9 mouse cellular contexts compared by ENCODE assay signal in genomic region chr15:79432328-79432727, GRCm38 (mm10). TPM values are rescaled to one million over a fixed set of nuclear protein-coding genes. Genes with fewer than 3 reads are reported as not detected.
DNase-seq lines count a peak whose midpoint lies in the region; ATAC-seq and TF ChIP-seq lines count a peak whose summit lies in the region.
"Had no signal": no experiment of that assay in that cellular context is flagged by ENCODE, and none has a peak within 500 bp of the region (broad histone marks: within the 10 kb centered on the region; RNA-seq: fewer than 3 reads in every experiment).

No protein-coding gene starts in this region.

- no peaks in the 10 kb centered on the region for H3K9me3 ChIP-seq in heart, embryonic 16.5 days (replicated peaks; ENCODE audit: control insufficient read depth, low read length)
- no peaks in the 10 kb centered on the region for H3K9me3 ChIP-seq in midbrain, embryonic 13.5 days
- H3K9me3 ChIP-seq in midbrain, postnatal 0 days (ENCODE audit: low read length), result no peaks in the 10 kb centered on the region
- 0 out of 2 replicates have a peak, but pooled peaks cover 3% of the 10 kb centered on the region for H3K9me3 ChIP-seq in intestine, embryonic 14.5 days (ENCODE audit: control insufficient read depth, low read length)

- 61% methylated on average over 11 of the region's 11 CpGs for WGBS in heart, embryonic 16.5 days
- 80% methylated on average over 11 of the region's 11 CpGs for WGBS in midbrain, embryonic 13.5 days
- WGBS in midbrain, postnatal 0 days, result 88% methylated on average over 11 of the region's 11 CpGs
- WGBS in intestine, embryonic 14.5 days, result 76% methylated on average over 11 of the region's 11 CpGs
- 85% methylated on average over 11 of the region's 11 CpGs for WGBS in small intestine, adult 2 months

- H3K9ac ChIP-seq in heart, embryonic 16.5 days (ENCODE audit: low read length), result peak overlapping the region; percentile 69
- 0 out of 2 replicates have a peak overlapping the region, but pooled peaks have one; percentile 14 for H3K9ac ChIP-seq in midbrain, embryonic 13.5 days (replicated peaks)
- H3K9ac ChIP-seq in midbrain, postnatal 0 days (replicated peaks; ENCODE audit: low read length, poor library complexity, severe bottlenecking), result no peak overlapping the region
- H3K9ac ChIP-seq in intestine, embryonic 14.5 days (ENCODE audit: low read length), result no peak overlapping the region

- no peaks in the 10 kb centered on the region for H3K27me3 ChIP-seq in heart, embryonic 16.5 days (ENCODE audit: control insufficient read depth, insufficient read depth, low read length)
- no peaks in the 10 kb centered on the region for H3K27me3 ChIP-seq in midbrain, embryonic 13.5 days
- no peaks in the 10 kb centered on the region for H3K27me3 ChIP-seq in midbrain, postnatal 0 days (ENCODE audit: insufficient read depth, low read length)
- no peaks in the 10 kb centered on the region for H3K27me3 ChIP-seq in intestine, embryonic 14.5 days (replicated peaks; ENCODE audit: control insufficient read depth, insufficient read depth, low read length)
- H3K27me3 ChIP-seq in small intestine, adult 2 months (ENCODE audit: control insufficient read depth, insufficient read depth, low read length), result no peaks in the 10 kb centered on the region

- no peak for TF ChIP-seq POLR2A in small intestine, adult 2 months (IDR thresholded peaks at IDR 0.05; ENCODE audit: low read depth, low read length)

- H3K4me2 ChIP-seq in heart, embryonic 16.5 days (ENCODE audit: low read depth, low read length), result peak overlapping the region; percentile 55
- no peak overlapping the region for H3K4me2 ChIP-seq in midbrain, embryonic 13.5 days (replicated peaks)
- H3K4me2 ChIP-seq in midbrain, postnatal 0 days (ENCODE audit: low read depth, low read length, poor library complexity, severe bottlenecking), result no peak overlapping the region
- no peak overlapping the region; the same call in 1 of the 2 replicates for H3K4me2 ChIP-seq in intestine, embryonic 14.5 days (ENCODE audit: low read length)

- no peak for ATAC-seq in heart, embryonic 16.5 days (replicated peaks; ENCODE audit: extremely low read depth, insufficient read depth, low FRiP score)
- ATAC-seq in midbrain, embryonic 13.5 days, result no peak
- no peak for ATAC-seq in midbrain, postnatal 0 days (ENCODE audit: low FRiP score)
- no peak for ATAC-seq in intestine, embryonic 14.5 days (replicated peaks; ENCODE audit: low FRiP score, low TSS enrichment, low read depth)

- H3K27ac ChIP-seq in heart, embryonic 16.5 days (ENCODE audit: low read length), result peak overlapping the region; percentile 92
- peak overlapping the region; percentile 47; the same call in 1 of the 2 replicates for H3K27ac ChIP-seq in midbrain, embryonic 13.5 days
- H3K27ac ChIP-seq in midbrain, postnatal 0 days (ENCODE audit: low read depth, low read length), result no peak overlapping the region
- peak overlapping the region; percentile 73 for H3K27ac ChIP-seq in intestine, embryonic 14.5 days (ENCODE audit: low read depth)
- peak overlapping the region; percentile 16; the same call in 1 of the 2 replicates for H3K27ac ChIP-seq in small intestine, adult 2 months (ENCODE audit: insufficient read depth, low read depth, low read length)

- H3K36me3 ChIP-seq in heart, embryonic 16.5 days (ENCODE audit: control insufficient read depth, insufficient read depth), result peaks cover 29% of the 10 kb centered on the region
- H3K36me3 ChIP-seq in midbrain, embryonic 13.5 days, result peaks cover 98% of the 10 kb centered on the region
- peaks cover 52% of the 10 kb centered on the region for H3K36me3 ChIP-seq in midbrain, postnatal 0 days (ENCODE audit: insufficient read depth, low read length)
- H3K36me3 ChIP-seq in intestine, embryonic 14.5 days (ENCODE audit: control insufficient read depth, insufficient read depth, low read length), result peaks cover 72% of the 10 kb centered on the region
- H3K36me3 ChIP-seq in small intestine, adult 2 months (ENCODE audit: control insufficient read depth, insufficient read depth, low read length), result peaks cover 13% of the 10 kb centered on the region

- peaks cover 52% of the 10 kb centered on the region for H3K4me1 ChIP-seq in heart, embryonic 16.5 days (ENCODE audit: control insufficient read depth, insufficient read depth, low read length)
- peaks cover 48% of the 10 kb centered on the region for H3K4me1 ChIP-seq in midbrain, embryonic 13.5 days (replicated peaks)
- H3K4me1 ChIP-seq in midbrain, postnatal 0 days (ENCODE audit: insufficient read depth, low read length), result 0 out of 2 replicates have a peak, but pooled peaks cover 7% of the 10 kb centered on the region
- peaks cover 31% of the 10 kb centered on the region for H3K4me1 ChIP-seq in intestine, embryonic 14.5 days (replicated peaks; ENCODE audit: control insufficient read depth, insufficient read depth, low read length)
- H3K4me1 ChIP-seq in small intestine, adult 2 months (ENCODE audit: control insufficient read depth, insufficient read depth, insufficient read length, low read length), result peaks cover 10% of the 10 kb centered on the region

- DNase-seq in heart, postnatal 10 days, result no peak
- DNase-seq in midbrain, postnatal 0 days (ENCODE audit: low spot score), result no peak
- DNase-seq in intestine, embryonic 14.5 days (ENCODE audit: low spot score), result no peak
- DNase-seq in thymus, postnatal 10 days (ENCODE audit: low spot score in 2 of 2), result no peak
- DNase-seq in embryo, embryonic 10 days (ENCODE audit: low spot score), result no peak
- DNase-seq: adrenal gland, postnatal 25 days had no signal

- H3K4me3 ChIP-seq in heart, embryonic 16.5 days (ENCODE audit: low read length), result peak overlapping the region; percentile 30
- no peak overlapping the region for H3K4me3 ChIP-seq in midbrain, embryonic 13.5 days (replicated peaks)
- no peak overlapping the region for H3K4me3 ChIP-seq in midbrain, postnatal 0 days (ENCODE audit: low read depth, low read length)
- H3K4me3 ChIP-seq in intestine, embryonic 14.5 days (ENCODE audit: low read depth, low read length), result no peak overlapping the region
- H3K4me3 ChIP-seq in small intestine, adult 2 months (ENCODE audit: low read depth, low read length), result peak overlapping the region; percentile 33

- no peak for TF ChIP-seq CTCF in midbrain, postnatal 0 days (IDR thresholded peaks at IDR 0.05)
- TF ChIP-seq CTCF in small intestine, adult 2 months (IDR thresholded peaks at IDR 0.05; ENCODE audit: extremely low read depth, insufficient read length, insufficient replicate concordance, low read depth, low read length), result no peak

- intact Hi-C loops in heart, postnatal 10 days (cut with DNase I), result no loop called here

RNA-seq across cellular contexts. Expression of gene Csnk1e, which starts 23.0 kb away (rescaled TPM):
- polyA plus RNA-seq in heart, embryonic 16.5 days (2015; fragmentation: Nextera tagmentation; extraction: Ambion mirVana), result 54.0 and 70.2 TPM in 2 replicates
- 10 to 100 TPM; 79.6 to 81.4 TPM for total RNA-seq in heart, postnatal 10 days (2021)
- polyA plus RNA-seq in midbrain, embryonic 13.5 days (2015; fragmentation: Nextera tagmentation; extraction: Ambion mirVana), result 233 and 269 TPM in 2 replicates
- 378 and 384 TPM in 2 replicates for total RNA-seq in midbrain, postnatal 0 days (2014; rRNA removed)
- 153 and 195 TPM in 2 replicates for polyA plus RNA-seq in midbrain, postnatal 0 days (2015; fragmentation: Nextera tagmentation; extraction: Ambion mirVana)
- 64.4 and 78.1 TPM in 2 replicates for polyA plus RNA-seq in intestine, embryonic 14.5 days (2014; fragmentation: Nextera tagmentation; extraction: Ambion mirVana)
- 14.7 and 25.9 TPM in 2 replicates for polyA plus RNA-seq in small intestine, adult 2 months (2012; rRNA removed)

RNA-seq across cellular contexts. Expression of gene Tmem184b, which starts 29.0 kb away (rescaled TPM):
- polyA plus RNA-seq in heart, embryonic 16.5 days (2015; fragmentation: Nextera tagmentation; extraction: Ambion mirVana), result 71.7 and 75.2 TPM in 2 replicates
- total RNA-seq in heart, postnatal 10 days (2021), result 10 to 100 TPM; 59.2 to 67.8 TPM
- polyA plus RNA-seq in midbrain, embryonic 13.5 days (2015; fragmentation: Nextera tagmentation; extraction: Ambion mirVana), result 32.8 and 35.0 TPM in 2 replicates
- total RNA-seq in midbrain, postnatal 0 days (2014; rRNA removed), result 54.9 and 75.7 TPM in 2 replicates
- polyA plus RNA-seq in midbrain, postnatal 0 days (2015; fragmentation: Nextera tagmentation; extraction: Ambion mirVana), result 30.1 and 33.3 TPM in 2 replicates
- polyA plus RNA-seq in intestine, embryonic 14.5 days (2014; fragmentation: Nextera tagmentation; extraction: Ambion mirVana), result 53.0 and 56.6 TPM in 2 replicates
- polyA plus RNA-seq in small intestine, adult 2 months (2012; rRNA removed), result 80.3 and 168 TPM in 2 replicates

Comparison
In these comparisons a context has a peak if more than half of its experiments do, and no peak if none do; other contexts are left out.
1. H3K9ac ChIP-seq: peak in heart, embryonic 16.5 days (single experiment) and midbrain, embryonic 13.5 days (single experiment); none in midbrain, postnatal 0 days (single experiment) and intestine, embryonic 14.5 days (single experiment).
2. H3K4me3 ChIP-seq: peak in heart, embryonic 16.5 days (single experiment) and small intestine, adult 2 months (single experiment); none in midbrain, embryonic 13.5 days (single experiment), midbrain, postnatal 0 days (single experiment) and intestine, embryonic 14.5 days (single experiment).